Mouse (Mus musculus) adrenal gland, postnatal 10 days (tissue): ENCODE data around the gene Phtf2. TPM values are rescaled to one million over a fixed set of nuclear protein-coding genes. Genes with fewer than 3 reads are reported as not detected.
A peak's percentile ranks its signal among the peaks of the same experiment; 100 is the strongest.
"Not testable (repeated sequence)": the region's sequence is repeated elsewhere in the genome, so short reads cannot be mapped to it uniquely, and the experiment has no call there.

ENCODE experiments used
- DNase-seq: peaks from one replicate; pipeline ENCODE4 v3.0.0; 2021; ENCODE audit warnings: mixed read lengths
- total RNA-seq, 2 experiments: library from RNA; stranded (reverse); gene quantifications; 2 replicates each; pipeline ENCODE4 v1.2.3; 2021

Gene Phtf2
- total RNA-seq, 2 experiments from 2014 or later, result 11.7 to 17.2 TPM

GRCm38 (mm10) chr5:20865193-20865755 lies 16.6 kb downstream of the Phtf2 start:
- no peak for DNase-seq

- DNase-seq, result no peak
Observed at GRCm38 (mm10) chr5:20864216-20864969, 17.5 kb downstream of the Phtf2 start.

GRCm38 (mm10) chr5:20861901-20862300 lies 20.0 kb downstream of the Phtf2 start:
- DNase-seq, result no peak

GRCm38 (mm10) chr5:20860565-20860964 lies 21.4 kb downstream of the Phtf2 start:
- DNase-seq, result no peak

- no peak for DNase-seq
Observed at GRCm38 (mm10) chr5:20858404-20858803, 23.5 kb downstream of the Phtf2 start.

GRCm38 (mm10) chr5:20855066-20855465 lies 26.9 kb downstream of the Phtf2 start:
- no peak for DNase-seq

GRCm38 (mm10) chr5:20847010-20847409 lies 34.9 kb downstream of the Phtf2 start:
- no peak for DNase-seq

- DNase-seq, result no peak
Observed at GRCm38 (mm10) chr5:20843816-20844215, 38.1 kb downstream of the Phtf2 start.

GRCm38 (mm10) chr5:20843405-20843804 lies 38.5 kb downstream of the Phtf2 start:
- DNase-seq, result no peak

GRCm38 (mm10) chr5:20837082-20837481 lies 44.8 kb downstream of the Phtf2 start:
- DNase-seq, result no peak

GRCm38 (mm10) chr5:20834399-20834798 lies 47.5 kb downstream of the Phtf2 start:
- DNase-seq, result no peak

- no peak for DNase-seq
Observed at GRCm38 (mm10) chr5:20831433-20831832, 50.5 kb downstream of the Phtf2 start.

- DNase-seq, result no peak
Observed at GRCm38 (mm10) chr5:20830717-20831116, 51.2 kb downstream of the Phtf2 start.

GRCm38 (mm10) chr5:20821647-20822046 lies 60.3 kb downstream of the Phtf2 start:
- no peak for DNase-seq

- no peak for DNase-seq
Observed at GRCm38 (mm10) chr5:20821122-20821521, 60.8 kb downstream of the Phtf2 start.

- no peak for DNase-seq
Observed at GRCm38 (mm10) chr5:20815094-20815493, 66.8 kb downstream of the Phtf2 start.

- no peak for DNase-seq
Observed at GRCm38 (mm10) chr5:20810449-20810848, 71.5 kb downstream of the Phtf2 start.

GRCm38 (mm10) chr5:20795932-20796331 lies 86.0 kb downstream of the Phtf2 start:
- DNase-seq, result no peak

GRCm38 (mm10) chr5:20791793-20792554 lies 90.0 kb downstream of the Phtf2 start:
- DNase-seq, result peak; percentile 63

- DNase-seq, result not testable (repeated sequence)
Observed at GRCm38 (mm10) chr5:20786471-20786870, 95.5 kb downstream of the Phtf2 start.

GRCm38 (mm10) chr5:20781116-20781515 lies 100.8 kb downstream of the Phtf2 start:
- no peak for DNase-seq

- no peak for DNase-seq
Observed at GRCm38 (mm10) chr5:20779191-20779590, 102.7 kb downstream of the Phtf2 start.

- DNase-seq, result no peak
Observed at GRCm38 (mm10) chr5:20778274-20778984, 103.5 kb downstream of the Phtf2 start.
